Mouse (Mus musculus) stomach, embryonic 14.5 days (tissue): ENCODE measurements around the gene Nebl. TPM values are rescaled to one million over a fixed set of nuclear protein-coding genes. Genes with fewer than 3 reads are reported as not detected.

Source experiments
- ATAC-seq: fragments of 200-750 bp; cut with Nextera tagmentation; 2 replicates; pipeline ENCODE4 v1.8.0; 2017; ENCODE audit warnings: low read depth, moderate TSS enrichment; ENCODE audit not compliant: insufficient number of reproducible peaks, insufficient read depth, low FRiP score
- H3K27ac ChIP-seq: fragments of 300-500 bp; sonication (generic); 2 replicates; pipeline ENCODE4 v1.5.1; 2014; ENCODE audit warnings: mild to moderate bottlenecking, low read length, moderate library complexity, mixed read lengths
- H3K27me3 ChIP-seq: fragments of 300-500 bp; sonication (generic); 2 replicates; pipeline ENCODE4 v1.6.1; 2014; ENCODE audit warnings: low read length, control low read depth, mixed read lengths; ENCODE audit not compliant: control insufficient read depth, insufficient read depth
- H3K36me3 ChIP-seq: fragments of 300-500 bp; sonication (generic); 2 replicates; pipeline ENCODE4 v1.6.1; 2014; ENCODE audit warnings: mild to moderate bottlenecking, control low read depth, low read length, moderate library complexity, mixed read lengths; ENCODE audit not compliant: control insufficient read depth, insufficient read depth
- H3K4me1 ChIP-seq: fragments of 300-500 bp; sonication (generic); 2 replicates; pipeline ENCODE4 v1.6.1; 2014; ENCODE audit warnings: low read length, control low read depth, mixed read lengths; ENCODE audit not compliant: control insufficient read depth, insufficient read depth
- H3K4me2 ChIP-seq: fragments of 300-500 bp; sonication (generic); replicated peaks from 2 replicates; pipeline ENCODE4 v1.6.1; 2014; ENCODE audit warnings: low read depth, low read length, control low read depth
- H3K4me3 ChIP-seq: fragments of 300-500 bp; sonication (generic); 2 replicates; pipeline ENCODE4 v1.5.1; 2014; ENCODE audit warnings: low read depth, low read length, control low read depth
- H3K9ac ChIP-seq: fragments of 300-500 bp; sonication (generic); replicated peaks from 2 replicates; pipeline ENCODE4 v1.6.1; 2014; ENCODE audit warnings: low read depth, mild to moderate bottlenecking, control low read depth, low read length, moderate library complexity, mixed read lengths
- H3K9me3 ChIP-seq: fragments of 300-500 bp; sonication (generic); 2 replicates; pipeline ENCODE4 v1.6.1; 2016; ENCODE audit warnings: low read depth, low read length, control low read depth; ENCODE audit not compliant: control insufficient read depth
- WGBS: fragments of 180-500 bp; shearing (Covaris S2); extraction: QIAGEN DNeasy Blood & Tissue Kit; methylation state at CpG from one replicate; pipeline ENCODE4 v1.1.7; 2014; 5-methylcytosine and 5-hydroxymethylcytosine counted together
- polyA plus RNA-seq: library from polyadenylated mRNA; unstranded; fragments of >200 nt; fragmentation: Nextera tagmentation; extraction: Ambion mirVana; gene quantifications from 2 replicates; pipeline ENCODE4 v1.2.1, GENCODE M21; 2014

The Nebl gene
- polyA plus RNA-seq, 1 experiment from 2014 or later = 3.5 TPM

GRCm38 (mm10) chr2:17409276-17409675 lies 322.0 kb downstream of the Nebl start:
- 89% methylated on average over 5 of the region's 5 CpGs for WGBS
- H3K4me2 ChIP-seq = no peak overlapping the region
- no peak overlapping the region for H3K4me3 ChIP-seq
- no peak overlapping the region for H3K9ac ChIP-seq
- no peaks in the 10 kb centered on the region for H3K4me1 ChIP-seq
- no peaks in the 10 kb centered on the region for H3K9me3 ChIP-seq
- H3K36me3 ChIP-seq = no peaks in the 10 kb centered on the region
- no peak for ATAC-seq
- no peak overlapping the region for H3K27ac ChIP-seq
- no peaks in the 10 kb centered on the region for H3K27me3 ChIP-seq

- H3K4me3 ChIP-seq = no peak overlapping the region
- H3K4me2 ChIP-seq = no peak overlapping the region
- ATAC-seq = no peak
- H3K27me3 ChIP-seq = no peaks in the 10 kb centered on the region
- no peaks in the 10 kb centered on the region for H3K4me1 ChIP-seq
- no peak overlapping the region for H3K27ac ChIP-seq
- no peaks in the 10 kb centered on the region for H3K36me3 ChIP-seq
- no peak overlapping the region for H3K9ac ChIP-seq
- H3K9me3 ChIP-seq = no peaks in the 10 kb centered on the region
- 40% methylated on average over 4 of the region's 4 CpGs for WGBS
These were observed 325.2 kb downstream of the Nebl start for GRCm38 (mm10) chr2:17405899-17406531.

GRCm38 (mm10) chr2:17402511-17402910 lies 328.8 kb downstream of the Nebl start:
- Histone ChIP-seq H3K27ac (no peak overlapping the region), H3K4me3 (no peak overlapping the region), H3K4me1 (no peaks in the 10 kb centered on the region), H3K9ac (no peak overlapping the region), H3K4me2 (no peak overlapping the region), H3K27me3 (no peaks in the 10 kb centered on the region), H3K36me3 (no peaks in the 10 kb centered on the region), H3K9me3 (no peaks in the 10 kb centered on the region)
- WGBS = 59% methylated on average over 4 of the region's 4 CpGs
- ATAC-seq = no peak

GRCm38 (mm10) chr2:17396235-17396634 lies 335.0 kb downstream of the Nebl start:
- H3K4me3 ChIP-seq = no peak overlapping the region
- WGBS = 74% methylated on average over 5 of the region's 5 CpGs
- no peaks in the 10 kb centered on the region for H3K36me3 ChIP-seq
- H3K9me3 ChIP-seq = no peaks in the 10 kb centered on the region
- no peaks in the 10 kb centered on the region for H3K27me3 ChIP-seq
- H3K27ac ChIP-seq = no peak overlapping the region
- ATAC-seq = no peak
- H3K9ac ChIP-seq = no peak overlapping the region
- H3K4me1 ChIP-seq = no peaks in the 10 kb centered on the region
- H3K4me2 ChIP-seq = no peak overlapping the region

- no peak for ATAC-seq
- Histone ChIP-seq H3K4me3 (no peak overlapping the region), H3K27ac (no peak overlapping the region), H3K36me3 (no peaks in the 10 kb centered on the region), H3K27me3 (no peaks in the 10 kb centered on the region), H3K4me2 (no peak overlapping the region), H3K9me3 (no peaks in the 10 kb centered on the region), H3K4me1 (no peaks in the 10 kb centered on the region), H3K9ac (no peak overlapping the region)
- WGBS = 75% methylated on average over 5 of the region's 5 CpGs
These were observed 339.9 kb downstream of the Nebl start for GRCm38 (mm10) chr2:17391389-17391788.

- no peak overlapping the region for H3K4me2 ChIP-seq
- no peaks in the 10 kb centered on the region for H3K4me1 ChIP-seq
- no peak for ATAC-seq
- H3K4me3 ChIP-seq = no peak overlapping the region
- no peaks in the 10 kb centered on the region for H3K27me3 ChIP-seq
- WGBS = 79% methylated on average over 7 of the region's 7 CpGs
- H3K27ac ChIP-seq = no peak overlapping the region
- no peak overlapping the region for H3K9ac ChIP-seq
- no peaks in the 10 kb centered on the region for H3K36me3 ChIP-seq
- H3K9me3 ChIP-seq = no peaks in the 10 kb centered on the region
These were observed 340.6 kb downstream of the Nebl start for GRCm38 (mm10) chr2:17390513-17391200.

GRCm38 (mm10) chr2:17389886-17390285 lies 341.4 kb downstream of the Nebl start:
- Histone ChIP-seq H3K9ac (no peak overlapping the region), H3K4me3 (no peak overlapping the region), H3K27ac (no peak overlapping the region), H3K27me3 (no peaks in the 10 kb centered on the region), H3K9me3 (no peaks in the 10 kb centered on the region), H3K4me1 (no peaks in the 10 kb centered on the region), H3K4me2 (no peak overlapping the region), H3K36me3 (no peaks in the 10 kb centered on the region)
- ATAC-seq = no peak
- WGBS = 88% methylated on average over 2 of the region's 2 CpGs

GRCm38 (mm10) chr2:17389379-17389778 lies 341.9 kb downstream of the Nebl start:
- no peak overlapping the region for H3K9ac ChIP-seq
- no peaks in the 10 kb centered on the region for H3K36me3 ChIP-seq
- no peak overlapping the region for H3K4me3 ChIP-seq
- no peak for ATAC-seq
- WGBS = 93% methylated on average over 4 of the region's 4 CpGs
- H3K9me3 ChIP-seq = no peaks in the 10 kb centered on the region
- no peak overlapping the region for H3K4me2 ChIP-seq
- H3K27me3 ChIP-seq = no peaks in the 10 kb centered on the region
- H3K27ac ChIP-seq = no peak overlapping the region
- H3K4me1 ChIP-seq = no peaks in the 10 kb centered on the region

- H3K9ac ChIP-seq = no peak overlapping the region
- ATAC-seq = no peak
- H3K27ac ChIP-seq = no peak overlapping the region
- no peaks in the 10 kb centered on the region for H3K9me3 ChIP-seq
- WGBS = 91% methylated on average over 1 of the region's 1 CpGs
- H3K4me2 ChIP-seq = no peak overlapping the region
- H3K4me1 ChIP-seq = no peaks in the 10 kb centered on the region
- no peaks in the 10 kb centered on the region for H3K36me3 ChIP-seq
- no peaks in the 10 kb centered on the region for H3K27me3 ChIP-seq
- no peak overlapping the region for H3K4me3 ChIP-seq
These were observed 349.0 kb downstream of the Nebl start for GRCm38 (mm10) chr2:17382227-17382626.
